Mouse (Mus musculus) ovary, adult 2 months (tissue): ENCODE results near the gene Gm21704. TPM values are rescaled to one million over a fixed set of nuclear protein-coding genes. Genes with fewer than 3 reads are reported as not detected.

Experiments used
- polyA plus RNA-seq: library from polyadenylated mRNA; depleted of rRNA; stranded (reverse); fragments of >200 nt; gene quantifications from 2 replicates; pipeline ENCODE4 v1.2.3, GENCODE M21; 2012; rRNA removed

Gene Gm21704
- polyA plus RNA-seq, result not detected in 2 replicates

DNA sequence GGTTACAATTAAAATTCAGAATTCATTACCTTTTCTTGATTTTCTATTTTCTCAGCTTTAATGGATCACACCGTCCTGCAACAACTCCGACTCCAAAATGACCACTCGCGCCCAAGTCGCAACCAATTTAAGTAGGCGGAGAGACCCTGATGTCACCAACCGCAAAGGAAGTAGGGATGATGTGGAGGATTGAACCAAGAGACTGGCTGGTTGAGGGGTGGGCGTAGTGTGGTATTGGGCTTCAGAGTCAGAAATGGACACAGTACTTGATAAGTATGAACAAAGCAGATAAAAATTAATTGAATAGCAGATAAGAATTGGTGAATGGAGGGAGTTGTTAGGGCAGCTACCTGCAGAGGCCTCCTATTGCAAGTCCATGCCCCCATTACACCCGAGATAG lies at the start of gene Gm21704, which contains the start of gene Gm21708:
TSS of gene Gm21704 (minus strand) at position 101 of the 400 bp plus-strand sequence.
TSS of gene Gm21708 (minus strand) at position 101 of the 400 bp plus-strand sequence.

DNA sequence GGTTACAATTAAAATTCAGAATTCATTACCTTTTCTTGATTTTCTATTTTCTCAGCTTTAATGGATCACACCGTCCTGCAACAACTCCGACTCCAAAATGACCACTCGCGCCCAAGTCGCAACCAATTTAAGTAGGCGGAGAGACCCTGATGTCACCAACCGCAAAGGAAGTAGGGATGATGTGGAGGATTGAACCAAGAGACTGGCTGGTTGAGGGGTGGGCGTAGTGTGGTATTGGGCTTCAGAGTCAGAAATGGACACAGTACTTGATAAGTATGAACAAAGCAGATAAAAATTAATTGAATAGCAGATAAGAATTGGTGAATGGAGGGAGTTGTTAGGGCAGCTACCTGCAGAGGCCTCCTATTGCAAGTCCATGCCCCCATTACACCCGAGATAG lies 64.7 kb downstream of the Gm21704 start, which contains the start of gene Gm21693:
TSS of gene Gm21693 (minus strand) at position 101 of the 400 bp plus-strand sequence.

Other genes starting within 250 kb of the Gm21704 start
- gene Gm21677, start 103.7 kb downstream of the Gm21704 start, polyA plus RNA-seq, result not detected in 2 replicates
- gene Gm21693, start 64.8 kb downstream of the Gm21704 start, polyA plus RNA-seq, result not detected in 2 replicates
- not detected in 2 replicates for gene Gm21708, start within 50 bp of the Gm21704 start, polyA plus RNA-seq